Mouse (Mus musculus) adipocyte (in vitro differentiated cells): ENCODE data around the gene Opcml.

Experiments used
- DNase-seq: peaks from one replicate; pipeline ENCODE4 v3.0.0-alpha.2; 2016; ENCODE audit warnings: low spot score

Gene Opcml

GRCm38 (mm10) chr9:28432159-28432558 lies 641.6 kb downstream of the Opcml start:
- no peak for DNase-seq

GRCm38 (mm10) chr9:28438752-28439151 lies 648.2 kb downstream of the Opcml start:
- no peak for DNase-seq

GRCm38 (mm10) chr9:28439433-28440191 lies 649.0 kb downstream of the Opcml start:
- no peak for DNase-seq

- no peak for DNase-seq
Observed at GRCm38 (mm10) chr9:28440192-28440795, 649.7 kb downstream of the Opcml start.

- no peak for DNase-seq
Observed at GRCm38 (mm10) chr9:28444485-28444884, 653.9 kb downstream of the Opcml start.

GRCm38 (mm10) chr9:28444972-28445371 lies 654.4 kb downstream of the Opcml start:
- DNase-seq, result no peak

- DNase-seq, result no peak
Observed at GRCm38 (mm10) chr9:28445863-28446262, 655.3 kb downstream of the Opcml start.

GRCm38 (mm10) chr9:28446278-28447064 lies 655.9 kb downstream of the Opcml start:
- DNase-seq, result no peak

GRCm38 (mm10) chr9:28452509-28452908 lies 661.9 kb downstream of the Opcml start:
- no peak for DNase-seq

- DNase-seq, result no peak
Observed at GRCm38 (mm10) chr9:28453062-28453461, 662.5 kb downstream of the Opcml start.

- DNase-seq, result no peak
Observed at GRCm38 (mm10) chr9:28457982-28458770, 667.6 kb downstream of the Opcml start.

- no peak for DNase-seq
Observed at GRCm38 (mm10) chr9:28463622-28464021, 673.0 kb downstream of the Opcml start.

- DNase-seq, result no peak
Observed at GRCm38 (mm10) chr9:28469419-28469818, 678.8 kb downstream of the Opcml start.

GRCm38 (mm10) chr9:28471501-28471900 lies 680.9 kb downstream of the Opcml start:
- DNase-seq, result no peak

GRCm38 (mm10) chr9:28474586-28474985 lies 684.0 kb downstream of the Opcml start:
- no peak for DNase-seq

- no peak for DNase-seq
Observed at GRCm38 (mm10) chr9:28481261-28481660, 690.7 kb downstream of the Opcml start.

- DNase-seq, result no peak
Observed at GRCm38 (mm10) chr9:28488499-28488898, 697.9 kb downstream of the Opcml start.

- DNase-seq, result no peak
Observed at GRCm38 (mm10) chr9:28489828-28490227, 699.3 kb downstream of the Opcml start.

GRCm38 (mm10) chr9:28490410-28490809 lies 699.8 kb downstream of the Opcml start:
- no peak for DNase-seq

- DNase-seq, result no peak
Observed at GRCm38 (mm10) chr9:28499841-28500794, 709.5 kb downstream of the Opcml start.

GRCm38 (mm10) chr9:28513905-28514304 lies 723.3 kb downstream of the Opcml start:
- DNase-seq, result no peak
